Mouse (Mus musculus) brown adipose tissue, adult 24 weeks (tissue): Measurements from ENCODE around the gene Olfr1016. TPM values are rescaled to one million over a fixed set of nuclear protein-coding genes. Genes with fewer than 3 reads are reported as not detected.

Source experiments
- H3K27ac ChIP-seq: fragments of 200-500 bp; replicated peaks from 2 replicates; pipeline ENCODE4 v1.5.1; 2012; ENCODE audit warnings: low read depth, mild to moderate bottlenecking, low read length
- H3K4me1 ChIP-seq: fragments of 200-500 bp; 2 replicates; pipeline ENCODE4 v1.6.1; 2012; ENCODE audit warnings: low read length, mixed read lengths; ENCODE audit not compliant: control insufficient read depth, insufficient read depth, insufficient read length
- H3K4me3 ChIP-seq: fragments of 200-500 bp; 2 replicates; pipeline ENCODE4 v1.5.1; 2012; ENCODE audit warnings: low read depth, mild to moderate bottlenecking, low read length, moderate library complexity; ENCODE audit not compliant: insufficient read depth
- polyA plus RNA-seq: library from polyadenylated mRNA; stranded (reverse); fragments of >200 nt; gene quantifications from 2 replicates; pipeline ENCODE4 v1.2.4, GENCODE M21; 2012; ENCODE audit not compliant: missing spikeins, insufficient read depth, insufficient read length

Gene Olfr1016
- not detected in 2 replicates for polyA plus RNA-seq

GRCm38 (mm10) chr2:85802444-85802843 is at the start of gene Olfr1016:
Olfr1016 (minus strand) TSS chr2:85802544.
- H3K4me1 ChIP-seq, result no peaks in the 10 kb centered on the region
- no peak within 1 kb of the TSS for H3K4me3 ChIP-seq
- no peak within 1 kb of the TSS for H3K27ac ChIP-seq

- H3K4me3 ChIP-seq, result no peak within 1 kb of the TSS
- H3K4me1 ChIP-seq, result no peaks in the 10 kb centered on the region
- no peak within 1 kb of the TSS for H3K27ac ChIP-seq
Observed at GRCm38 (mm10) chr2:85846730-85847129, 44.4 kb upstream of the Olfr1016 start, which contains the start of gene Olfr1020. Olfr1020 (plus strand) TSS chr2:85847030.

GRCm38 (mm10) chr2:85845383-85845782 is 43.0 kb upstream of the Olfr1016 start, which contains the start of gene Olfr1019:
Olfr1019 (minus strand) TSS chr2:85845483.
- no peak within 1 kb of the TSS for H3K4me3 ChIP-seq
- no peaks in the 10 kb centered on the region for H3K4me1 ChIP-seq
- no peak within 1 kb of the TSS for H3K27ac ChIP-seq

- no peak within 1 kb of the TSS for H3K27ac ChIP-seq
- no peak within 1 kb of the TSS for H3K4me3 ChIP-seq
- no peaks in the 10 kb centered on the region for H3K4me1 ChIP-seq
Observed at GRCm38 (mm10) chr2:85818179-85818578, 15.8 kb upstream of the Olfr1016 start, which contains the start of gene Olfr1018. Olfr1018 (plus strand) TSS chr2:85818479.

- Histone ChIP-seq H3K4me1 (no peaks in the 10 kb centered on the region), H3K27ac (no peak overlapping the region), H3K4me3 (no peak overlapping the region)
Observed at GRCm38 (mm10) chr2:85804501-85804900, 2.2 kb upstream of the Olfr1016 start.

- H3K4me3 ChIP-seq, result no peak overlapping the region
Observed at GRCm38 (mm10) chr2:85792331-85792730, 10.0 kb downstream of the Olfr1016 start.

GRCm38 (mm10) chr2:85781717-85782116 is 20.6 kb downstream of the Olfr1016 start, which contains the start of gene Olfr1015:
Olfr1015 (plus strand) TSS chr2:85782017.
- H3K4me1 ChIP-seq, result no peaks in the 10 kb centered on the region
- no peak within 1 kb of the TSS for H3K27ac ChIP-seq
- no peak within 1 kb of the TSS for H3K4me3 ChIP-seq

More at GRCm38 (mm10) chr2:85792331-85792730, 10.0 kb downstream of the Olfr1016 start:
- no peaks in the 10 kb centered on the region for H3K4me1 ChIP-seq
- no peak overlapping the region for H3K27ac ChIP-seq

GRCm38 (mm10) chr2:85772413-85772812 is 29.9 kb downstream of the Olfr1016 start, which contains the start of gene Olfr1014:
Olfr1014 (plus strand) TSS chr2:85772713.
- no peak within 1 kb of the TSS for H3K27ac ChIP-seq
- no peak within 1 kb of the TSS for H3K4me3 ChIP-seq
- no peaks in the 10 kb centered on the region for H3K4me1 ChIP-seq

- Histone ChIP-seq H3K4me3 (no peak within 1 kb of the TSS), H3K27ac (no peak within 1 kb of the TSS), H3K4me1 (no peaks in the 10 kb centered on the region)
Observed at GRCm38 (mm10) chr2:85766798-85767197, 35.5 kb downstream of the Olfr1016 start, which contains the start of gene Olfr1013. Olfr1013 (plus strand) TSS chr2:85767098.

- Histone ChIP-seq H3K27ac (no peak within 1 kb of the TSS), H3K4me1 (no peaks in the 10 kb centered on the region), H3K4me3 (no peak within 1 kb of the TSS)
Observed at GRCm38 (mm10) chr2:85762666-85763065, 39.7 kb downstream of the Olfr1016 start, which contains the start of gene Olfr1012. Olfr1012 (minus strand) TSS chr2:85762766.

GRCm38 (mm10) chr2:85753822-85754221 is 48.5 kb downstream of the Olfr1016 start:
- Histone ChIP-seq H3K27ac (no peak overlapping the region), H3K4me3 (no peak overlapping the region), H3K4me1 (no peaks in the 10 kb centered on the region)

Other genes starting within 250 kb of the Olfr1016 start
- gene Olfr996, start 223.3 kb downstream of the Olfr1016 start, polyA plus RNA-seq, result not detected in 2 replicates
- gene Olfr998, start 213.6 kb downstream of the Olfr1016 start, polyA plus RNA-seq, result not detected in 2 replicates
- gene Olfr1000, start 190.6 kb downstream of the Olfr1016 start, polyA plus RNA-seq, result not detected in 2 replicates
- gene Olfr1002, start 151.8 kb downstream of the Olfr1016 start, polyA plus RNA-seq, result not detected in 2 replicates
- gene Olfr154, start 138.1 kb downstream of the Olfr1016 start, polyA plus RNA-seq, result not detected in 2 replicates
- not detected in 2 replicates for gene Olfr1006, start 123.8 kb downstream of the Olfr1016 start, polyA plus RNA-seq
- gene Olfr1008, start 113.1 kb downstream of the Olfr1016 start, polyA plus RNA-seq, result not detected in 2 replicates
- not detected in 2 replicates for gene Olfr1009, start 87.1 kb downstream of the Olfr1016 start, polyA plus RNA-seq
- not detected in 2 replicates for gene Olfr1012, start 39.8 kb downstream of the Olfr1016 start, polyA plus RNA-seq
- gene Olfr1013, start 35.4 kb downstream of the Olfr1016 start, polyA plus RNA-seq, result not detected in 2 replicates
- not detected in 2 replicates for gene Olfr1014, start 29.8 kb downstream of the Olfr1016 start, polyA plus RNA-seq
- not detected in 2 replicates for gene Olfr1015, start 20.5 kb downstream of the Olfr1016 start, polyA plus RNA-seq
- not detected in 2 replicates for gene Olfr1018, start 15.9 kb upstream of the Olfr1016 start, polyA plus RNA-seq
- not detected in 2 replicates for gene Olfr1019, start 42.9 kb upstream of the Olfr1016 start, polyA plus RNA-seq
- gene Olfr1020, start 44.5 kb upstream of the Olfr1016 start, polyA plus RNA-seq, result not detected in 2 replicates
- not detected in 2 replicates for gene Olfr1022, start 66.0 kb upstream of the Olfr1016 start, polyA plus RNA-seq
- gene Olfr1023, start 83.1 kb upstream of the Olfr1016 start, polyA plus RNA-seq, result not detected in 2 replicates
- gene Olfr1024, start 102.5 kb upstream of the Olfr1016 start, polyA plus RNA-seq, result not detected in 2 replicates
- not detected in 2 replicates for gene Olfr1025-ps1, start 112.6 kb upstream of the Olfr1016 start, polyA plus RNA-seq
- gene Olfr1026, start 119.0 kb upstream of the Olfr1016 start, polyA plus RNA-seq, result not detected in 2 replicates
- not detected in 2 replicates for gene Olfr1028, start 147.9 kb upstream of the Olfr1016 start, polyA plus RNA-seq
- gene Olfr1029, start 171.4 kb upstream of the Olfr1016 start, polyA plus RNA-seq, result not detected in 2 replicates
- not detected in 2 replicates for gene Olfr1030, start 176.7 kb upstream of the Olfr1016 start, polyA plus RNA-seq
- gene Olfr1031, start 187.8 kb upstream of the Olfr1016 start, polyA plus RNA-seq, result not detected in 2 replicates
- gene Olfr1032, start 203.0 kb upstream of the Olfr1016 start, polyA plus RNA-seq, result not detected in 2 replicates
- 2.5 TPM in 1 of 2 replicates, not detected in the other for gene Olfr1033, start 218.1 kb upstream of the Olfr1016 start, polyA plus RNA-seq
- not detected in 2 replicates for gene Olfr1034, start 243.3 kb upstream of the Olfr1016 start, polyA plus RNA-seq